Mouse (Mus musculus): ENCODE data around the gene Hivep1. TPM values are rescaled to one million over a fixed set of nuclear protein-coding genes. Genes with fewer than 3 reads are reported as not detected.

The Hivep1 gene
- polyA plus RNA-seq, 1 experiment from 2014 or later: 15.9 TPM

Other genes starting within 250 kb of the Hivep1 start
- 0.68 and 1.2 TPM in 2 replicates for gene Adtrp, start 204.3 kb upstream of the Hivep1 start, polyA plus RNA-seq (2016; fragmentation: Nextera tagmentation; extraction: Ambion mirVana)
- gene Edn1, start 249.5 kb downstream of the Hivep1 start, polyA plus RNA-seq (2016; fragmentation: Nextera tagmentation; extraction: Ambion mirVana): 1.6 and 2.3 TPM in 2 replicates

Measured in embryonic facial prominence, embryonic 12.5 days (tissue).